Mouse (Mus musculus) ES-Bruce4 (cell line): ENCODE data around the gene Tenm3.

ENCODE experiments used
- CTCF ChIP-seq: IDR thresholded peaks from one replicate; pipeline ENCODE4 v1.8.1; 2011; ENCODE audit warnings: low read depth, low read length
- EP300 ChIP-seq: IDR thresholded peaks from 2 replicates; pipeline ENCODE4 v1.6.1; 2011; ENCODE audit warnings: low read depth, low read length; ENCODE audit not compliant: insufficient read depth

- no peak for TF ChIP-seq CTCF
- peak; percentile 37; the same call in 1 of the 2 replicates for TF ChIP-seq EP300
These were observed 665.9 kb downstream of the Tenm3 start for GRCm38 (mm10) chr8:48177876-48178275.
